14 mouse cellular contexts compared by ENCODE assay signal in the genomic region with DNA sequence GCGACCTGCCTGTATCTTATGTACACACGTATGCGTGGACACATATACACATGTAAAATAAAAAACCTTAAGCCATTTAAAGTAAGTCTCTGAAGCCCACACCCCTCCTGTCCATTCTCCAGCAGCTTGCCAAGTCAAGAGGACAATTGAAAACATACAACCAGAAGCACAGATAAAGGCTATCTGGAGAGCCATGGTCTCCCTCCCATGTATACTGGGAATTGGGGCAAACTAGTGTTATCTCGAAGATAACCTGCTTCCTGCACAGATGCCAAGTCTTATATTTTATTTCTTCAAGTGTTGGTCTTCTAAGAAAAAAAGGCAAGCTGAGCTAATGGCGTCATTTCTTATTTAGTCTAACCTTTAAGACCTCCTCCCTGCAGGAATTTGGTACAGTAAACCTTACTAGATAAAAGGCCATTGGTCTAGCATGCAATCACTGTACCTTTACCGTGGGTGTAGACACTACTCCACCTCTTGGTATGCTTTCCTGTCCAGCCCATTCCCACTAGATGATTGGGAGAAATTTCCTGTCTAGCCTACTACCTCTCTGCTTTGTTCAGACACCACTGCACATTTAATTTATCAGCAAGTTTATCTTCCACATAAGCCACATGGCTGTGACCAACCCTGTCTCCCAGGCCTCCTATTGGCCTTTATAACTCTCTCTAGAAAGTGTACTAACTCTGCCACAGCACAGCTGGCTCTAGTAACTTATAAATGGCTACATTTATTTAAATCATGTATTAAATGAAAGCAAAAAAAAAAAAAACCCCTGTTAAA.
"Had no signal": no experiment of that assay in that cellular context is flagged by ENCODE, and none has a peak within 500 bp of the region (broad histone marks: within the 10 kb centered on the region; RNA-seq: fewer than 3 reads in every experiment).

No protein-coding gene starts in this region.

- H3K4me1 ChIP-seq: limb, embryonic 12.5 days; midbrain, embryonic 13.5 days had no signal

- H3K27ac ChIP-seq: kidney, postnatal 0 days; limb, embryonic 12.5 days; macrophage; midbrain, embryonic 13.5 days had no signal

- H3K4me2 ChIP-seq: limb, embryonic 12.5 days; lung, embryonic 14.5 days; midbrain, embryonic 13.5 days had no signal

- H3K27me3 ChIP-seq: limb, embryonic 12.5 days; midbrain, embryonic 13.5 days had no signal

- DNase-seq: kidney, adult 11 months; kidney, adult 9 months; kidney, postnatal 36 days; layer of hippocampus, adult 9-11 months; layer of hippocampus, postnatal 36 days; lung, embryonic 14.5 days; lung, postnatal 10 days; right cerebral cortex, adult 18-20 months; right cerebral cortex, postnatal 25 days; thymus, postnatal 36 days had no signal

- H3K9me3 ChIP-seq: limb, embryonic 12.5 days; midbrain, embryonic 13.5 days had no signal

- H3K4me3 ChIP-seq: limb, embryonic 12.5 days; midbrain, embryonic 13.5 days had no signal

- H3K9ac ChIP-seq: limb, embryonic 12.5 days; lung, embryonic 14.5 days; midbrain, embryonic 13.5 days had no signal

- ATAC-seq: midbrain, embryonic 13.5 days had no signal

- H3K36me3 ChIP-seq: limb, embryonic 12.5 days; midbrain, embryonic 13.5 days had no signal
